Mouse (Mus musculus) adipocyte (in vitro differentiated cells): Measurements from ENCODE around the gene Nfam1.
"Not testable (repeated sequence)": the region's sequence is repeated elsewhere in the genome, so short reads cannot be mapped to it uniquely, and the experiment has no call there.

ENCODE experiments used
- DNase-seq: peaks from one replicate; pipeline ENCODE4 v3.0.0-alpha.2; 2016; ENCODE audit warnings: low spot score

The Nfam1 gene

GRCm38 (mm10) chr15:83032981-83033541, at the start of gene Nfam1:
TSS of gene Nfam1 (minus strand) at chr15:83033306.
- no peak for DNase-seq

- no peak for DNase-seq
Observed at GRCm38 (mm10) chr15:83075607-83076525, 42.8 kb upstream of the Nfam1 start.

- no peak for DNase-seq
Observed at GRCm38 (mm10) chr15:83074179-83074578, 41.1 kb upstream of the Nfam1 start.

GRCm38 (mm10) chr15:83071752-83072151, 38.6 kb upstream of the Nfam1 start:
- DNase-seq: no peak

- peak; percentile 38 for DNase-seq
Observed at GRCm38 (mm10) chr15:83070942-83071341, 37.8 kb upstream of the Nfam1 start.

GRCm38 (mm10) chr15:83068270-83068669, 35.2 kb upstream of the Nfam1 start:
- DNase-seq: no peak

GRCm38 (mm10) chr15:83065543-83065942, 32.4 kb upstream of the Nfam1 start:
- peak; percentile 85 for DNase-seq

- DNase-seq: not testable (repeated sequence)
Observed at GRCm38 (mm10) chr15:83062582-83062981, 29.5 kb upstream of the Nfam1 start.

GRCm38 (mm10) chr15:83061689-83062088, 28.6 kb upstream of the Nfam1 start:
- no peak for DNase-seq

GRCm38 (mm10) chr15:83059233-83059660, 26.1 kb upstream of the Nfam1 start:
- no peak for DNase-seq

- DNase-seq: no peak
Observed at GRCm38 (mm10) chr15:83057533-83057932, 24.4 kb upstream of the Nfam1 start.

- DNase-seq: no peak
Observed at GRCm38 (mm10) chr15:83056378-83057083, 23.4 kb upstream of the Nfam1 start.

- DNase-seq: no peak
Observed at GRCm38 (mm10) chr15:83055569-83055968, 22.5 kb upstream of the Nfam1 start.

- DNase-seq: no peak
Observed at GRCm38 (mm10) chr15:83053261-83053660, 20.2 kb upstream of the Nfam1 start.

GRCm38 (mm10) chr15:83052341-83053104, 19.4 kb upstream of the Nfam1 start:
- DNase-seq: no peak

- DNase-seq: no peak
Observed at GRCm38 (mm10) chr15:83046730-83047129, 13.6 kb upstream of the Nfam1 start.

GRCm38 (mm10) chr15:83046308-83046707, 13.2 kb upstream of the Nfam1 start:
- no peak for DNase-seq

GRCm38 (mm10) chr15:83045565-83045964, 12.5 kb upstream of the Nfam1 start:
- not testable (repeated sequence) for DNase-seq

- no peak for DNase-seq
Observed at GRCm38 (mm10) chr15:83043362-83043708, 10.2 kb upstream of the Nfam1 start.

- no peak for DNase-seq
Observed at GRCm38 (mm10) chr15:83042655-83043361, 9.7 kb upstream of the Nfam1 start.

GRCm38 (mm10) chr15:83040156-83040555, 7.0 kb upstream of the Nfam1 start:
- no peak for DNase-seq
